Mouse (Mus musculus) layer of hippocampus, postnatal 10 days (tissue): ENCODE data around the gene Prr15. TPM values are rescaled to one million over a fixed set of nuclear protein-coding genes. Genes with fewer than 3 reads are reported as not detected.

Experiments
- DNase-seq, 2 experiments: peaks; one replicate each; pipeline ENCODE4 v3.0.0; 2021; ENCODE audit warnings: low spot score in 2 of 2
- total RNA-seq, 2 experiments: library from RNA; stranded (reverse); gene quantifications; 2 replicates each; pipeline ENCODE4 v1.2.3; 2021

The Prr15 gene
- total RNA-seq, 2 experiments from 2014 or later: 1.0 to 2.0 TPM

GRCm38 (mm10) chr6:54331765-54332164, 6.1 kb downstream of the Prr15 start:
- no peak for DNase-seq

GRCm38 (mm10) chr6:54332203-54332602, 6.6 kb downstream of the Prr15 start:
- no peak for DNase-seq

DNA sequence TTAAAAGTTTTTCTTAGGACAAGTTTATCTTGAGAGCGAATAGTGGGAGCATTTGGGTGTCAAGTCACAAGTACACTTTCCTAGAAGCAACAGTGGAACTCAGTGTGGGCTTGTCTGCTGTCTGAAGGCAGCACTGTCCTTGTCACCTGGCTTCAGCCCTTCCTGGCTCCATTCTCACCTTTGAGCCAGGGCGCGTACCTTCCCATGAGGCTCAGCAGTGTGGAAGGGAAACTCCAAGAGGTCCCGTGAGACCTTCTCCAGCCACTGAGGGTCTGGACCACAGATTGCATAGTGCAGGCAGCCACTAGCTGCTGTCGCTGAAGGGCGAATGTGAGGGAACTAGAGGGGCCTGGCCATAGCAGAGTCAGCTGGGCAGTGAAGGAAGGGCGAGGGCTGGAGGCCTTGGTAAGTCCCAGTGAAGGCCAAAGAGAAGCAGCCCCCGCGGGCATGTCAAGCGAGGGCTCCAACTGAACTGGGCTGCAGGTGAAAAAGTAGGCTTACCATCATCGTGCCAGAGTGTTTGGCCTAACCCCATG, 7.5 kb downstream of the Prr15 start:
- DNase-seq: no peak

GRCm38 (mm10) chr6:54333652-54334396, 8.2 kb downstream of the Prr15 start:
- DNase-seq: no peak

DNA sequence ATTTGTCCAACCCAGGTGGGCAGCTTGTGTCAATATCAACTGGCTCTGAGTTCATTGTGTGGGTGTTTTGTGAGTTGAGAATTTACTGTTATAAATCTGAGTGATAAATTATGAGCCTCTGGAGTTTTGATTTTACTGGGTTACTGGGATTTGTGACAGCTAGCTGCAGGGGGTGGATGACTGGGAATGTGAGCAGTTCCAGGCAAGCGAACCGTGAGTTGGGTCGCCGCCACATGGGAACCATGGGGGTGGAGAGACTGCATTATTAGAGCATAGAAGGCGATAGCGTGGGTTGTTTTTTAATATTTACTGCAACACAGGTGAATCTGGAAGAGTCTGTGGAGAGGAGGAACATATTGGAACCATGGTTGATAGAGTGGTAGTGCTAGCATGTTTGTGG, 11.7 kb downstream of the Prr15 start:
- peak in 1 of 2 experiments; percentile 44 for DNase-seq

GRCm38 (mm10) chr6:54341133-54341532, 15.5 kb downstream of the Prr15 start:
- no peak for DNase-seq

DNA sequence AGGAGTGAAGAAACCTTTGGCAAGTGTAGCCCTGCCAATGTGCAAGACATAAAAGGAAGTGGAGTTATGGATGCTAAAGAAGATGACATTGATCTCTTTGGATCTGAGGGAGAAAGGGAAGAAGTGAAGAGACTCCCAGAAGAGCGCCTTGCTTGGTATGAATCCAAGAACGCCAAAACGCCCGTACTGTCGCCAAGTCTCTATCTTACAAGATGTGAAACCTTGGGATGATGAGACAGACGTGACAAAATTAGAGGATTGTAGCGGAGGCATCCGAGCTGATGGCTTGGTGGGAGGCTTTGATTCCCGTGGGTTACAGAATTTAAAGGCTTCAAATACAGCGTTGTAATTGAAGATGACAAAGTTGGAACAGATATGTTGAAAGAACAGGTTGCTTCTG, 16.6 kb downstream of the Prr15 start:
- DNase-seq: no peak

- DNase-seq: no peak
Measured at GRCm38 (mm10) chr6:54351860-54352259, 26.2 kb downstream of the Prr15 start.

- no peak for DNase-seq
Measured at GRCm38 (mm10) chr6:54352931-54353690, 27.5 kb downstream of the Prr15 start.

DNA sequence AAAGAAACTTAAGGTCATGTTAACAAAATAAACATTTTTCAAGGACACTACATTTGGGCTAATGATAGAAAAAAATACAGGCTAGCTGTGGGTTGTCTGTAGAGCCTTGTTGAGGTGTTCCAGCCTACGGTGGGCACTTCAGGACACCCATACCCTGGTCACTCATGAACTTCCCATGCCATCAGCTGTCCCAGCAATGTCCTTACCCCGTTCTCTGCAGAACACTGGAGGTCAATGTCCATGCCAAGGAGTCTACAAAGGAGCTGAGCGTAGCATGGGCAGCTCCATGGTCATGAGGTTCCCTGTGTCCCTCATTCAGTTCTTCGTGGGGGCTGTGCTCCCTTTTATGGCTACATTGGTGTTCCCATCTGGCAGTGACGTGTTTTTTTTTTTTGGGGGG, 28.1 kb downstream of the Prr15 start:
- no peak for DNase-seq

DNA sequence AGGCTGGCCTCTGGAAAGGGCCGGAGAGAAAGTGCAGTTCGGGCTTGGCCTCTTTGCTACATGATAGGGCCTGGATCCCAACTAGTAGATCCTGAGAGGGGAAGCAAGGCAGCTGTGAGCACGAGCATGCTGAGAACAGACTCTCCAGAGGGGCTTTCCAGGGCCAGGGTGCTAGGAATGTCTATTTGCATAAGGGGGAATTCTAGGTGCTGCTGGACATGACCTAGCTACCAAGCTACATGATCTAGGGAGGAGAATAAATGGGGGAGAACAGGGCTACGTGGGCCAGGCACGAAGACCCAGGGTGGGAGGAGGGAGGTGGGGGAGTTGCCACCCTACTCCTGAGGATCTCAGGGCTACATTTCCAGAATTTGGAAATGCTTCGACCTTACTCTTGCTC, 30.0 kb downstream of the Prr15 start:
- DNase-seq: no peak

- no peak for DNase-seq
Measured at GRCm38 (mm10) chr6:54362526-54363324, 37.1 kb downstream of the Prr15 start.

- no peak for DNase-seq
Measured at GRCm38 (mm10) chr6:54364406-54365136, 38.9 kb downstream of the Prr15 start.

GRCm38 (mm10) chr6:54366607-54367006, 41.0 kb downstream of the Prr15 start:
- DNase-seq: no peak

DNA sequence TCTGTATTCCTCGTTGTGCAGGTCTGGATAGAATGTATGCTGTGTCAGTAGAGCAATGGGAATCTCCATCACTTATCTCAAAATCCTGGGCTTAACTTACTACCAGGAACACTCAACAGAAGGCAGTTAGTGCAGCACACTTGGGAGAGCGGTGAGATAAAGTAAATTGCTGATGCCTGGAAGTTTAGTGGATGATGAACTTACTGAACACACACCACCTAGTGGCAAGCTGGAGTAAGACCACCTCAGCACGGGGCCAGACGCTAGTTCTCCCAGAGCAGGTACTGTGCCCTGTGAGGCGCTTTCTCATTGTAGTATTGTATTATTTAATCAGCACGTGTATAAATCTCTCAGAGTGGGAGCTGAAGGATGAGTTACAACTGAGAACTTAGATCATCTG, 42.4 kb downstream of the Prr15 start:
- peak in 1 of 2 experiments; percentile 52 for DNase-seq

- DNase-seq: no peak
Measured at GRCm38 (mm10) chr6:54369913-54370542, 44.4 kb downstream of the Prr15 start.

GRCm38 (mm10) chr6:54371874-54372273, 46.2 kb downstream of the Prr15 start:
- DNase-seq: no peak

DNA sequence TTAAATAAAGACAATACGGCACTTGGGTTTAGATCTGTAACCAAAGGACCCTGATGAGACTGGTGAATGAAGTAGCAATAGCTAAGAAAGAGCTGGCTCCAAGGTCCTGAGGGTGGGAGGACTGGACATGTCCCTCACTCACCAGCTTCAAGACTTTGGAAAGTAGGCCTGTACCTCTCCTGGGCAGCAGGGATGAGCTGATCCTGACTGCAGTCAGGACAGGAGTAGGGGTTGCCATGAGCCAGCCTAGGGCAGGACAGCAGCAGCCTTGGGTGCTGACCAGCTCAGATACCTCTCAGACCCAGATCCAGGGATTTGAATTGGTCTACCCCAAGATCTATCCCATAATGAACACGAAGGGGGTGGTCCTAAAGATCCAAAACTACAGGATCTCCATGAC, 53.7 kb downstream of the Prr15 start:
- no peak for DNase-seq
